Mouse (Mus musculus) liver, adult 2 months (tissue): Measurements from ENCODE around the gene Olfr308. TPM values are rescaled to one million over a fixed set of nuclear protein-coding genes. Genes with fewer than 3 reads are reported as not detected.
"Not testable (repeated sequence)": the region's sequence is repeated elsewhere in the genome, so short reads cannot be mapped to it uniquely, and the experiment has no call there.

Experiments used
- DNase-seq: peaks from one replicate; pipeline ENCODE4 v3.0.0-alpha.2; 2011; ENCODE audit warnings: low read depth, low spot score; ENCODE audit errors: extremely low read depth
- H3K27ac ChIP-seq: fragments of 200-500 bp; replicated peaks from 2 replicates; pipeline ENCODE4 v1.5.1; 2012; ENCODE audit warnings: low read depth, mild to moderate bottlenecking, control low read depth, inconsistent platforms, low read length; ENCODE audit not compliant: insufficient read depth
- H3K27me3 ChIP-seq: fragments of 200-500 bp; 2 replicates; pipeline ENCODE4 v1.6.1; 2012; ENCODE audit warnings: mild to moderate bottlenecking, moderate library complexity, low read length, inconsistent platforms; ENCODE audit not compliant: control insufficient read depth, insufficient read depth
- H3K36me3 ChIP-seq: fragments of 200-500 bp; 2 replicates; pipeline ENCODE4 v1.6.1; 2012; ENCODE audit warnings: low read length, inconsistent platforms; ENCODE audit not compliant: control insufficient read depth, insufficient read depth
- H3K4me1 ChIP-seq: fragments of 200-500 bp; 2 replicates; pipeline ENCODE4 v1.6.1; 2011; ENCODE audit warnings: low read length; ENCODE audit not compliant: control insufficient read depth, insufficient read depth
- H3K4me3 ChIP-seq: fragments of 200-500 bp; 2 replicates; pipeline ENCODE4 v1.5.1; 2011; ENCODE audit warnings: low read depth, mild to moderate bottlenecking, control low read depth, low read length, moderate library complexity; ENCODE audit not compliant: insufficient read depth
- H3K79me2 ChIP-seq: fragments of 200-500 bp; 2 replicates; pipeline ENCODE4 v1.6.1; 2012; ENCODE audit warnings: inconsistent platforms, mild to moderate bottlenecking, low read length, moderate library complexity; ENCODE audit not compliant: control insufficient read depth, insufficient read depth
- H3K9ac ChIP-seq: fragments of 200-500 bp; 2 replicates; pipeline ENCODE4 v1.6.1; 2012; ENCODE audit warnings: low read depth, mild to moderate bottlenecking, control low read depth, inconsistent platforms, low read length
- CTCF ChIP-seq: fragments of 200-500 bp; IDR thresholded peaks from 2 replicates; pipeline ENCODE4 v1.5.1; 2011; ENCODE audit warnings: low read depth, low read length, control low read depth
- POLR2A ChIP-seq: fragments of 200-500 bp; IDR thresholded peaks from 2 replicates; pipeline ENCODE4 v1.6.1; 2011; ENCODE audit warnings: low read length, control low read depth; ENCODE audit not compliant: insufficient read depth; ENCODE audit errors: extremely low read depth
- WGBS: fragments of 180-500 bp; shearing (Covaris S2); methylation state at CpG from one replicate; pipeline ENCODE4 v1.1.7; 2018; 5-methylcytosine and 5-hydroxymethylcytosine counted together
- polyA plus RNA-seq: library from polyadenylated mRNA; depleted of rRNA; stranded (reverse); fragments of >200 nt; gene quantifications from 2 replicates; pipeline ENCODE4 v1.2.3, GENCODE M21; 2012; rRNA removed
- total RNA-seq: library from RNA; depleted of rRNA; stranded (reverse); fragments of >200 nt; gene quantifications from 2 replicates; pipeline ENCODE4 v1.2.3, GENCODE M21; 2014; rRNA removed

Gene Olfr308
- total RNA-seq (not detected in 2 replicates), polyA plus RNA-seq (not detected in 2 replicates)

DNA sequence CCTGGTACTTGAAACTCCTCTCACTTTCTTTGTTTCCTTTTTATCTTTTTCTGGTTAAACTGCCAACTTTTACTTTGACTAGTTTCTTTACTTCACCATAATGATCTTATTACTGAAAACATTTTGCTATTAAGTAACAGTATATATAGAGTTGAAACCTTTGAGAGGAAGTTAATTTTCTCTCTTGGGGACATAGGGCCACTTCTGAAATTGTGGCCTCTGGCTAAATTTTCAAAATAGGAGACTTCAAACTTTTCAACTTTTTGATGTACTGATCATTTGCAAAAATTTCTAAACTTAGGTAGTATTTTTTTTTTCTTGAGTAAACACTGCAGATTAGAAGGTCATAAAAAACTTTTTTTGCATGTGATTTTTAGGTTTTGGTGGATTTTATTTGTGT, at the start of gene Olfr308:
Gene Olfr308, minus strand, starts transcription at position 101 of the 400 bp plus-strand sequence.
- H3K27ac ChIP-seq = no peak within 1 kb of the TSS
- H3K79me2 ChIP-seq = no peaks in the 10 kb centered on the region
- no peak within 1 kb of the TSS for H3K4me3 ChIP-seq
- no peaks in the 10 kb centered on the region for H3K27me3 ChIP-seq
- H3K36me3 ChIP-seq = no peaks in the 10 kb centered on the region
- TF ChIP-seq CTCF = no peak
- TF ChIP-seq POLR2A = no peak
- no peak for DNase-seq
- H3K4me1 ChIP-seq = no peaks in the 10 kb centered on the region
- no peak within 1 kb of the TSS for H3K9ac ChIP-seq

DNA sequence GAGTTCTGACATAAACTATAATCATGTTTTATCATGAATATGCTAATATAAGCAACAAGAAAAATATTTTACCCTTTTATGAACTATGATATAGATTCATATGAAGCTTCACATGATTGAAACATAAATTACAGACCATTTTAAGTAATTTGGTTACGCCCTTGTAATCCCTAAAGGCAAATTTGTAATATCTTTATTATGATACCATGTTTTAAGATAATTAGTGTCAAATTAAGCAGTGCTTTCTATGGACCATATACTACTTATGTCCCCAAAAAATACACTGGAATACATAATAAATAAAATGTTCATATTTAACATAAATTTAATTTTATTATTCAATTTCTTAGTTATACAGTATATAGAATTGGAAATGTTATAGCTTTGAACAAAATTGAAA, 41.4 kb upstream of the Olfr308 start, which contains the start of gene Olfr305:
Gene Olfr305, minus strand, starts transcription at position 101 of the 400 bp plus-strand sequence.
- WGBS = 76% methylated on average over 1 of the region's 1 CpGs
- no peaks in the 10 kb centered on the region for H3K27me3 ChIP-seq
- H3K79me2 ChIP-seq = no peaks in the 10 kb centered on the region
- H3K4me3 ChIP-seq = no peak within 1 kb of the TSS
- no peak within 1 kb of the TSS for H3K27ac ChIP-seq
- H3K4me1 ChIP-seq = no peaks in the 10 kb centered on the region
- DNase-seq = no peak
- TF ChIP-seq CTCF (no peak), POLR2A (no peak)
- H3K9ac ChIP-seq = no peak within 1 kb of the TSS
- H3K36me3 ChIP-seq = no peaks in the 10 kb centered on the region

DNA sequence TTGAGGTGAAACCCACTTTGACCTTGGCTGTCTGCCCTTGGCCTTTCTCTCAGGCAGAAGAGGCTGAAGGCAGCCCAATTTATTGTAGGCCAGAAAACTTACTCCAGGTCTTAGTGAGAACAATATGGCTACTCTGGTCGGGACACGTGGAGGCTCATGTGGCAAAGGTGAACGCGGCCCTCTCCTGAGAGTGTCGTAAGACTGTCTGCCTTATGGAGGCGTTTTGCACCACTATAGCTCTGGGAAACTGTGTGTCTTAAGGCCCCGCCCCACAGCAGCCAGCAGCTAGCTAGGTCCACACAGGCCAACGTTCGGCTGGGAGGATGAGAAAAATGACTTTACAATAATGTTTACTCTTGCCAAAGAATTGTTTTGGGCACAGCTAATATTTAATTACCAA, 20.9 kb upstream of the Olfr308 start:
- H3K4me1 ChIP-seq, H3K27me3 ChIP-seq, H3K79me2 ChIP-seq, H3K36me3 ChIP-seq, H3K9ac ChIP-seq, DNase-seq, H3K27ac ChIP-seq, H3K4me3 ChIP-seq: not testable (repeated sequence)
- WGBS = 86% methylated on average over 9 of the region's 9 CpGs

DNA sequence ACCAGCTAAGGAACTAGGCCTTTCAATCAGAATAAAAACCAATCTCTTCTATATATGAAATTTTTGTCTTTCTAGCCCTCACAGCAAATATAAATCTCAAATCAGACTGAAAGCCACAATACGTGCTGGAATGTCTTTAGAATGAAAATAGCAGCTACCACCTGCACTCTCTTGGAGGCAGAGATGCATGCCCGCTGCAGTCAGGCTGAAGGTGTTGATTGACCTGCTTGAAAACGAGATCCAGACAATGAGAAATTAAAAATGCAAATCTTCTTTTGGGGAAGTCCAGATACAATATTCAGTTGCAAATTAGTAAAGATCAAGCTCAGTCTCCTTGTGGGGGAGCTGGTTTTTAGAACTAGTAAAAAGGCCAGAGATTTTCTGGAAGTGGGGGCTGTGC, 18.8 kb upstream of the Olfr308 start:
- Histone ChIP-seq H3K4me1 (no peaks in the 10 kb centered on the region), H3K79me2 (no peaks in the 10 kb centered on the region), H3K4me3 (no peak overlapping the region), H3K27ac (no peak overlapping the region), H3K27me3 (no peaks in the 10 kb centered on the region), H3K9ac (no peak overlapping the region), H3K36me3 (no peaks in the 10 kb centered on the region)
- no peak for DNase-seq
- 61% methylated on average over 3 of the region's 3 CpGs for WGBS
- TF ChIP-seq POLR2A = no peak
- no peak for TF ChIP-seq CTCF

DNA sequence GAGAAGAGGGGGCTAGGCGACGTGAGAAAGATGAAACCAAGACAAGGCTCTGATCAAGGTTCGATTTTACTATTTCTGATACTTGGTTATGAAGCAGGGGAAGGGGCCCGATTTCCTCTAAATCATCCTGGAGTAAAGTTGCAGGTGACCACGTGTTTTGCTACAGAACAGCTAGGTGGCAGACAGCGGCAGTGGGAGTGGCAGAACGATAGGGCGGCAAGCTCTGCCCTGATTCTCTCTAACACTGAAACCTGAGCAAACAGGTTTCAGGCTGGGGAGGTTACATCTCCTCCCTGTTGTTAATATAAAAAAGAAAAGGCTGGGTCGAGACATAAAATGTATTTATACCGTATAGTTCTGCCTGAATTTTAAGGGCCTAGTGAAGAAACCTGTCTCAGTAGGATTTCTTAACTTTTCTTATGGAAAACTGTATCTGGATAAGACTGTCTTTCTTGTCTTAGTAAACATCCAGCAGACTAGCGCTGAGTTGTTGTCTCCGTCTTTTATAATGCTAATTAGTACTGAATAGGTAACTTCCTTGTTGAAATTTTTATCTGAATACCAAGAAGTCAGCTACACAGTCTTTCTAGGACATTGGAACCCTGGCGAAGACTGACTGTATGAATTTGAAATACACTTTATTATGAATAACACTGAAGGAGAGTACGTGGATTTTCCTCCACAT, 17.6 kb upstream of the Olfr308 start:
- no peak overlapping the region for H3K27ac ChIP-seq
- H3K4me3 ChIP-seq = no peak overlapping the region
- H3K27me3 ChIP-seq = no peaks in the 10 kb centered on the region
- 61% methylated on average over 14 of the region's 14 CpGs for WGBS
- H3K79me2 ChIP-seq = no peaks in the 10 kb centered on the region
- H3K4me1 ChIP-seq = no peaks in the 10 kb centered on the region
- H3K9ac ChIP-seq = no peak overlapping the region
- no peak for DNase-seq
- TF ChIP-seq POLR2A (no peak), CTCF (no peak)
- H3K36me3 ChIP-seq = no peaks in the 10 kb centered on the region

DNA sequence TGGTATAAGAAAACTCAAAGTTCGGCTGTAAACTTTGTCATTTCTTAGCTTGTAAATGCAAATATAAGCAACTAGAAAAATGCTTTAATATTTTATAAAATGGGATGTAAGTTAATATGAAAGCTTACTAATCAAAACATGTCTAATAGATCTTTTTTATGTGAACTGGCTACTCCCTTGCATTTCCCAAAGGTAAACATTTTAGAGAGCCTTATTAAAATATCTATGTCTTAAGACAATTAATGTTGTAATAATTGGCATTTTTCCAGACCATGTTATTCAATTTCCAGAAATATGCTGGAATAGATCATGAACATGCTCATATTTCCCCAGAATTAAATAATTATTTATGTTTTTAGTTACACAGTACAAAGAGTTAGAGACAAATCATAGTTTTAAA, 12.1 kb upstream of the Olfr308 start, which contains the start of gene Olfr307:
Gene Olfr307, minus strand, starts transcription at position 101 of the 400 bp plus-strand sequence.
- no peak for DNase-seq
- Histone ChIP-seq H3K79me2 (no peaks in the 10 kb centered on the region), H3K36me3 (no peaks in the 10 kb centered on the region), H3K9ac (no peak within 1 kb of the TSS), H3K4me3 (no peak within 1 kb of the TSS), H3K4me1 (no peaks in the 10 kb centered on the region), H3K27ac (no peak within 1 kb of the TSS), H3K27me3 (no peaks in the 10 kb centered on the region)
- TF ChIP-seq POLR2A (no peak), CTCF (no peak)
- 50% methylated on average over 1 of the region's 1 CpGs for WGBS
